Mouse (Mus musculus) kidney, adult 8-10 months (tissue): ENCODE data around the gene Myo1h.
A peak's percentile ranks its signal among the peaks of the same experiment; 100 is the strongest.

Experiments
- DNase-seq, 2 experiments: peaks; one replicate each; pipeline ENCODE4 v3.0.0; 2022

The Myo1h gene

GRCm38 (mm10) chr5:114296693-114297631 is 8.0 kb downstream of the Myo1h start:
- no peak for DNase-seq

GRCm38 (mm10) chr5:114298212-114298894 is 9.4 kb downstream of the Myo1h start:
- no peak for DNase-seq

DNA sequence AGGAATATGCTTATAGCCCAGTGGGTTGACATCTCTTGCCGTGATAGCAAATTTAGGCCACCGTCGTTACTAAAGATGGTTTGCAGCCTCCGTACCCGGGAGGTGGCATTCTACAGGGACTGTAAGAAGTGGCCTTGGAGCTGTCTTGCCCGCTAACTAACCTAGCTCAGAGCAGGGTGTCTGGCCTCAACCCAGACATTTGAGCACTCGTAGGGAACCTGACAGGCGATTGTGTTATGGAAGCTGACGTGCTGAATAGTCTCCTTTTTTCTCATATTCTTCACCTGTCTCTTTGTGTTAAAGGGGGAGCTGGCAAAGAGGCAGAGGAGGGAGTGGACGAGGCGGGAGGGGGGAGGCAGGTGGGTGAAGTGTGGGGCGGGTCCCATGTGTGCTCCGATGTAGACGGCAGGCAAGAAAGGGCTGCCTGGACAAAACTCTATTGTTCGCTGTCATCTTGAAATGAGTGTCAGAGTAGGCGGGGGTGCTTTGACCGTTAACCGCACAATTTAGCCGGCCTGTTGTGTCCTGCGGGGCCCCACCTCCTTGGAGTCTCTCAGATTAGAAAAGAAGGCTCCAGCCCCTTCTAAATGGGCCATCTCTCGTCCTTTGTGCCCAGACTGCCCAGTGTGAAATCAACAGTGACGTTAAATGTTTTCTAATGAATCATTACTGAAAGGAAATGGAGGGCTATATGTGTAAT is 10.3 kb downstream of the Myo1h start:
- DNase-seq = no peak

GRCm38 (mm10) chr5:114299883-114300610 is 11.1 kb downstream of the Myo1h start:
- DNase-seq = no peak

- DNase-seq = no peak
Observed at GRCm38 (mm10) chr5:114303166-114303565, 14.2 kb downstream of the Myo1h start.

GRCm38 (mm10) chr5:114306496-114306895 is 17.5 kb downstream of the Myo1h start:
- DNase-seq = no peak

GRCm38 (mm10) chr5:114308765-114309679 is 20.1 kb downstream of the Myo1h start:
- no peak for DNase-seq

DNA sequence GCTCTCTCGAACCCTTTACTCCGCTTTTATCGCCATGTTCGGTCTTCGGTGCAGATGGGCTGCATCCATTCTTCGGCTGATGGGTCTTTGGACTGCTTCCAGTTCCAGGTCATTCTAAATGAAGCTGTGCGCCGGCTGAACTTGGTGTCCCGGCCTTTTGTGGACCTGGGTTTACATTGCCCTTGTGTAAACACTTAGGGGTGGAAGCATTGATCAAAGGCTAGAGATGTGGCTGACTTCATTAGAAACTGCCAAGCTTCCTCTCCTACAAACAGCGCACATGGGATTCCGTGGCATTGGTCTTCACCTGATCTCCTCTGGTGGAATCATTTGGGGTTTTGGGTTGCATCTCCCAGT is 20.7 kb downstream of the Myo1h start:
- no peak for DNase-seq

DNA sequence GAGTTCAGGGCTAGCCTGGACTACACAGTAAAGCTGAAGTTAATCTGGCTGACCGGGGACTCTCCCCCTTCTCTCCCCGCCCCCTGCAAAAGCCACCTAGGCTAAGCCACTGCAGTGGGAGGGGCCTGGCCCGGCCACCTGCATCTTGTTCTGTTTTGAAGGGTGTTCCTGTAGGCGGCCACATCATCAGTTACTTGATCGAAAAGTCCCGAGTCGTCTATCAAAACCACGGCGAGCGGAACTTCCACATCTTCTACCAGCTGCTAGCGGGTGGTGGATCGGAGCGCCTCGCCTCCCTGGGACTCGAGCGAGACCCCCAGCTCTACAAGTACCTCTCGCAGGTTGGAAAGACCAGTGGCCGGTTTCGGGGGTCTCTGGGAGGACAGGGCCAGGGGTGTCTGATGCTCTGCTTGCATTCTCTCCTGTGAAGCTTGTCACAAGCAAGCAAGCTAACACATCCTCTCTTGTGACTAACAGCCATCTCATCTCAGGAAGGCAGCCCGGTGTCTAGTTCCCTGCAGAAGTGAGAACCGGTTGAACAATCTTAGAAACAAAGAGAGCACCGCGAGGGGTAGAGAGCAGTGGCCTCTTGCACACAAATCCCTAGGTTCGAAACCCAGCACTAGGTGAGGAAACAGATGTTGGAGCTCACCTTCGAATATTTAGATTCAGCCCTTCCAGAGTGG is 34.3 kb downstream of the Myo1h start:
- no peak for DNase-seq

GRCm38 (mm10) chr5:114323791-114324507 is 35.0 kb downstream of the Myo1h start:
- DNase-seq = peak in 1 of 2 experiments; percentile 23

- DNase-seq = no peak
Observed at GRCm38 (mm10) chr5:114342996-114343395, 54.0 kb downstream of the Myo1h start.

DNA sequence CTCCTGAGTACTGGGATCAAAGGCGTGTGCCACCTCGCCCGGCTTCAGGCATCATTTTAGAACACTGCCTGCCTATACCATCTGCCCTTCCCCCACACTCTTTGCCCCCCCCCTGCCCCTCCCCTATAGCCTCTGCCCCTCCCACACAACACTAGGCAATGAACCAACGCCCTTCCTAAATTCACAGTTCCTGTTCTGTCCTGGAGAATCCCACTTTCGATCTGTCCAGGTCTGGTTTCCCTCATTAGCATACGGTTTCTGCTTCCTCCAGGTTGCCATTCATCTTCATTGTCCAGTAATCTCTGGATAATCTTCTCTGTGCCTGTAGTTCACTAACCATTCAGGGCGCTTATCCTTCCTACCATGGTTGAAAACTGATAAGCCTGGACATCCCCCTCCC is 54.6 kb downstream of the Myo1h start:
- DNase-seq = no peak

DNA sequence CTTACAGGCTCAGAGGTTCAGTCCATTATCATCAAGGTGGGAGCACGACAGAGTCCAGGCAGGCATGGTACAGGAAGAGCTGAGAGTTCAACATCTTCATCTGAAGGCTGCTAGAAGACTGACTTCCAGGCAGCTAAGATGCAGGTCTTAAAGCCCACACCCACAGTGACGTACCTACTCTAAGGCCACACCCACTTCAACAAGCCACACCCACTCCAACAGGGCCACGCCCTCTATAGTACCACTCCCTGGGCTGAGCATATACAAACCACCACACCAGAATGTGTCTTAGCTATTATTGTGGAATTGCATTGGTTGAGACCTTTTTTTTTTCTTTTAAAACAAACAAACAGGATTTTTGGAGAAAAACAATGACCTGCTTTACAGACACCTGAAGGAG is 56.6 kb downstream of the Myo1h start:
- no peak for DNase-seq

GRCm38 (mm10) chr5:114347005-114347404 is 58.0 kb downstream of the Myo1h start:
- no peak for DNase-seq

GRCm38 (mm10) chr5:114351490-114351889 is 62.5 kb downstream of the Myo1h start:
- DNase-seq = no peak

DNA sequence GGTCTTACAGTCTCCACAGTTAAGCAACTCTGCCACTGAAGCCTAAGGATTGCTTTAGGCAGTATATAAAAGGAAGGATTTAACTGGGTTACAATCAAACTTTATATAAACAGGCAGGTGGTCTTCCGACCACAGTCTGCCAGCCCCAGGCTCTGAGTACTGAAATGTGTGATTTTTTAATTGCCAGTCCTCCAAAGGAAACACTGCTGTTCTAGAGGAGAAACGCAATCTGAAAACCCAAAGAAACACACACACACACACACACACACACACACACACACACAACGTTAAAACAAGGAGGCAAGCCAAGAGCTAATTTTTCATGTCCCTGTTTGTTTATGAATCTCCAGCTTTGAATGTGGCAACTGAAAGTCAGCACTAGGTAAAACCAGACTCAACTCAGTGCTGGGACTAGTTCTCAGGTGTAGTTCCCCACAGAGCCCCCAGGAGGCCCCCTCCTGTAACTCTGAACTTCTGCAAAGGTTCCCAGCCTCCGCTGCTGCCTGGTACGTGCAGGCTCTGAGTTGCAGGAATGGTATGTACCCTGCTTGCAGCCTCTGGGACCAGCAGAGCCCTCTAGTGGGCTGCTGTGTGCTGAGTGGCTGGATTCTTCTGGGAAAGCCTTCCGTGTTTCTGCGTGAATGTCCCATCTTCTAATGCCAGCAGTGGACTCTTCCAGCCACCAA is 67.4 kb downstream of the Myo1h start:
- peak; percentile 79 to 83 for DNase-seq

DNA sequence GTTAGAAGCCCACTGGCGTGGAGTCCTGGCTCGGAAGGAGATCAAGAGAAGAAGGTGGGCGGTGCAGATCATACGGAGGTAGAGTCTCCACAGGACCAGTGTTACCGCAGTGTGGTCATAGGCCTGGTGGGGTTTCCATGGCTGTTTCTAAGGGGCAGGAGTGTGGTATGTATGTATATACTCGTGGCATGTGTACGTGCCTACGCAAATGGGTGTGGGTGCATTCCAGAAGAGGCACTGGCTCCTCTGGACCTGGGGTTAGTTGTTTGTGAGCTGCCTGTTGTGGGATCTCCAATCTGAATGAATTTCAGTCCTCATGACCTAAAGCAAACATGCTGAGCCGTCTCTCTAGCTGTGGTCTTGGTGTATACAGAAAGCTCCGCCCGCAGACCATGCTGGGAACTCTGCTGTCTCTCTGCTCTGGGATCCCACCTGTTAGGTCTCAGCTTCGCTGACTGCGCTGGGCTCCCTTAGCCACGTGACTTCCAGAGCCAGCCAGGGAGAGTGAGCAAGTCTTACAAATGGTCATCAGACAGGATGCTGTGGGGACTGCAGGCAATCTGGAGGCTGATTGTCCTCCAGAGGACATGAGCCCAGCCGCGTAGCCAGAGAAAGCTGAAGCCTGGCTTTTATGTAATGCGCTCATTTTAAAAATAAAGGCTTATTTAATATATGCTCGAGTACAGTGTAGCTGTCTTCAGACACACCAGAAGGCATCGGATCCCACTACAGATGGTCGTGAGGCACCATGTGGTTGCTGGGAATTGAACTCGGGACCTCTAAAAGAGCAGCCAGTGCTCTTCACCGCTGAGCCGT is 68.2 kb downstream of the Myo1h start:
- DNase-seq = no peak

- DNase-seq = no peak
Observed at GRCm38 (mm10) chr5:114358833-114359232, 69.9 kb downstream of the Myo1h start.

- DNase-seq = no peak
Observed at GRCm38 (mm10) chr5:114359586-114359985, 70.6 kb downstream of the Myo1h start.
